Mouse (Mus musculus) small intestine, adult 2 months (tissue): Measurements from ENCODE around the gene Sectm1a.

Experiments used
- CTCF ChIP-seq: fragments of 200-500 bp; IDR thresholded peaks from 2 replicates; pipeline ENCODE4 v1.5.1; 2012; ENCODE audit warnings: low read depth, mild to moderate bottlenecking, control low read depth, inconsistent platforms, low read length, moderate library complexity, mixed read lengths; ENCODE audit not compliant: insufficient replicate concordance, insufficient read length; ENCODE audit errors: extremely low read depth
- POLR2A ChIP-seq: fragments of 200-500 bp; IDR thresholded peaks from 2 replicates; pipeline ENCODE4 v1.6.1; 2012; ENCODE audit warnings: low read depth, mild to moderate bottlenecking, control low read depth, inconsistent platforms, low read length, moderate library complexity

GRCm38 (mm10) chr11:121080330-121080729, 690 bp downstream of the Sectm1a start:
- no peak for TF ChIP-seq POLR2A
- no peak for TF ChIP-seq CTCF
